Mouse (Mus musculus) stomach, postnatal 0 days (tissue): ENCODE data around the gene 4930453N24Rik. TPM values are rescaled to one million over a fixed set of nuclear protein-coding genes. Genes with fewer than 3 reads are reported as not detected.

Source experiments
- ATAC-seq: fragments of 200-750 bp; cut with Nextera tagmentation; 2 replicates; pipeline ENCODE4 v1.8.0; 2017; ENCODE audit not compliant: low FRiP score, low TSS enrichment
- DNase-seq: peaks from one replicate; pipeline ENCODE4 v3.0.0-alpha.2; 2016; ENCODE audit warnings: low spot score
- H3K27ac ChIP-seq: fragments of 300-500 bp; sonication (generic); replicated peaks from 2 replicates; pipeline ENCODE4 v1.5.1; 2014; ENCODE audit warnings: mild to moderate bottlenecking, control low read depth
- H3K27me3 ChIP-seq: fragments of 300-500 bp; sonication (generic); 2 replicates; pipeline ENCODE4 v1.6.1; 2014; ENCODE audit warnings: low read length; ENCODE audit not compliant: control insufficient read depth, insufficient read depth
- H3K36me3 ChIP-seq: fragments of 300-500 bp; sonication (generic); 2 replicates; pipeline ENCODE4 v1.6.1; 2014; ENCODE audit warnings: low read length, mixed read lengths; ENCODE audit not compliant: control insufficient read depth, insufficient read depth
- H3K4me1 ChIP-seq: fragments of 300-500 bp; sonication (generic); replicated peaks from 2 replicates; pipeline ENCODE4 v1.6.1; 2014; ENCODE audit warnings: antibody characterized with exemption; ENCODE audit not compliant: control insufficient read depth, insufficient read depth
- H3K4me2 ChIP-seq: fragments of 300-500 bp; sonication (generic); replicated peaks from 2 replicates; pipeline ENCODE4 v1.6.1; 2014; ENCODE audit warnings: low read depth, mild to moderate bottlenecking, control low read depth, moderate library complexity
- H3K4me3 ChIP-seq: fragments of 300-500 bp; sonication (generic); 2 replicates; pipeline ENCODE4 v1.5.1; 2014; ENCODE audit warnings: low read depth, low read length, control low read depth
- H3K9ac ChIP-seq: fragments of 300-500 bp; sonication (generic); 2 replicates; pipeline ENCODE4 v1.6.1; 2014; ENCODE audit warnings: mild to moderate bottlenecking, low read length, control low read depth, mixed read lengths
- H3K9me3 ChIP-seq: fragments of 300-500 bp; sonication (generic); 2 replicates; pipeline ENCODE4 v1.6.1; 2016; ENCODE audit warnings: low read length; ENCODE audit not compliant: control insufficient read depth
- CTCF ChIP-seq: IDR thresholded peaks from 2 replicates; pipeline ENCODE4 v1.5.1; 2016; ENCODE audit warnings: antibody characterized with exemption, low read depth, mild to moderate bottlenecking, moderate library complexity
- EP300 ChIP-seq: optimal IDR thresholded peaks from 2 replicates; pipeline ENCODE3; 2016; ENCODE audit warnings: antibody characterized with exemption
- WGBS: fragments of 180-500 bp; shearing (Covaris S2); extraction: QIAGEN DNeasy Blood & Tissue Kit; methylation state at CpG from one replicate; pipeline ENCODE4 v1.1.7; 2014; 5-methylcytosine and 5-hydroxymethylcytosine counted together
- polyA plus RNA-seq: library from polyadenylated mRNA; unstranded; fragments of >200 nt; fragmentation: Nextera tagmentation; extraction: Ambion mirVana; gene quantifications from 2 replicates; pipeline ENCODE4 v1.2.1, GENCODE M21; 2015

4930453N24Rik gene
- polyA plus RNA-seq, 1 experiment from 2014 or later, result 16.6 TPM

DNA sequence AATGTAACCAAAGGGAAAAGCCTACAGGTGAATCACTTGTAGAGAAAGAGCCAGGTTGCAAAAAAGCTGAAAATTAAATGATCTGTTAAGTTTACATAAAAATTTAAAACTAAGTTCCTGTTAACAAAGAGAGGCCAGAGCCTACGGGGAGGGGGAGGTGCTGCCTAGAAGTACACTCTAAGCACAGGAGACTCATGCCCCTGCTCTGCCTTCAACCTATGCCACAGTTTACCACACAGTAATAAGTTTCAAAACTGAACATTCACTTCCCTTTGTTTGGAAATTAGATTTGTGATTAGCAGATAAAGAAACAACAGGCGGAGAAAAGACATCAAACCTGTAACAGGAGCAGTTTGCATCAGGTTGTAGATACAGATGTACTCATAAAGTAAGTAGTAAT lies 23.8 kb upstream of the 4930453N24Rik start:
- Histone ChIP-seq H3K4me2 (no peak overlapping the region), H3K9ac (no peak overlapping the region), H3K4me3 (no peak overlapping the region), H3K36me3 (no peaks in the 10 kb centered on the region; the same call in 1 of the 2 replicates), H3K9me3 (no peaks in the 10 kb centered on the region), H3K4me1 (no peaks in the 10 kb centered on the region), H3K27ac (no peak overlapping the region), H3K27me3 (no peaks in the 10 kb centered on the region)
- DNase-seq, result no peak
- TF ChIP-seq CTCF (no peak), EP300 (no peak)
- 58% methylated on average over 2 of the region's 2 CpGs for WGBS
- ATAC-seq, result no peak

GRCm38 (mm10) chr16:64789706-64790105 lies 18.7 kb upstream of the 4930453N24Rik start:
- DNase-seq, result no peak
- no peak for ATAC-seq
- no peak overlapping the region for H3K9ac ChIP-seq
- H3K4me2 ChIP-seq, result no peak overlapping the region
- H3K4me3 ChIP-seq, result no peak overlapping the region
- no peaks in the 10 kb centered on the region for H3K9me3 ChIP-seq
- no peaks in the 10 kb centered on the region for H3K4me1 ChIP-seq
- H3K27me3 ChIP-seq, result no peaks in the 10 kb centered on the region
- H3K27ac ChIP-seq, result no peak overlapping the region
- no peaks in the 10 kb centered on the region; the same call in 1 of the 2 replicates for H3K36me3 ChIP-seq
- TF ChIP-seq CTCF, result no peak
- TF ChIP-seq EP300, result no peak
- WGBS, result 86% methylated on average over 3 of the region's 3 CpGs

- no peak overlapping the region for H3K9ac ChIP-seq
- H3K36me3 ChIP-seq, result no peaks in the 10 kb centered on the region
- no peak overlapping the region for H3K4me2 ChIP-seq
- H3K4me3 ChIP-seq, result no peak overlapping the region
- H3K27ac ChIP-seq, result no peak overlapping the region
- WGBS, result 63% methylated on average over 1 of the region's 1 CpGs
- no peaks in the 10 kb centered on the region for H3K27me3 ChIP-seq
- DNase-seq (no peak), ATAC-seq (no peak)
- no peaks in the 10 kb centered on the region for H3K4me1 ChIP-seq
- TF ChIP-seq EP300 (no peak), CTCF (no peak)
- no peaks in the 10 kb centered on the region for H3K9me3 ChIP-seq
Observed at GRCm38 (mm10) chr16:64775516-64775915, 4.6 kb upstream of the 4930453N24Rik start.

DNA sequence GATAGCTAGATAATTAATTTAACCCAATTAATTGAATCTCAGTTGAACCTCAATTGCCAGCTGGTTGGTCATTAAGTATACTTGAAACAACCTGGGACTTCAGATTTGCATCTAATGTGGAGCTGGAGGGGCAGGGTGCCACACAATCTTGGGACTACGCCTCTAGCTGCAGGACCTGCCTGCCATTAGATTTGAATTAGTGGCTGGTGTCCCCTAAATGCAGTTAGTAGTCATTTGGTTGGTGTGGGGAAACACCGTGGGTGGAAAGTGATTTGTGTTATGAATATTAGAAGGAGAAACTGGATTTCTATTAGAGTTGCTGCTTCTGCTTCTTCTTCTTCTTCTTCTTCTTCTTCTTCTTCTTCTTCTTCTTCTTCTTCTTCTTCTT lies 464 bp upstream of the 4930453N24Rik start:
- ATAC-seq, result no peak
- peak overlapping the region; percentile 56 for H3K4me2 ChIP-seq
- WGBS, result 92% methylated on average over 2 of the region's 2 CpGs
- no peaks in the 10 kb centered on the region for H3K27me3 ChIP-seq
- H3K36me3 ChIP-seq, result no peaks in the 10 kb centered on the region
- H3K4me1 ChIP-seq, result no peaks in the 10 kb centered on the region
- H3K9me3 ChIP-seq, result no peaks in the 10 kb centered on the region
- 0 out of 2 replicates have a peak overlapping the region, but pooled peaks have one; percentile 88 for H3K27ac ChIP-seq
- peak overlapping the region; percentile 90 for H3K4me3 ChIP-seq
- no peak for TF ChIP-seq CTCF
- TF ChIP-seq EP300, result no peak
- no peak for DNase-seq
- peak overlapping the region; percentile 92; the same call in 1 of the 2 replicates for H3K9ac ChIP-seq

DNA sequence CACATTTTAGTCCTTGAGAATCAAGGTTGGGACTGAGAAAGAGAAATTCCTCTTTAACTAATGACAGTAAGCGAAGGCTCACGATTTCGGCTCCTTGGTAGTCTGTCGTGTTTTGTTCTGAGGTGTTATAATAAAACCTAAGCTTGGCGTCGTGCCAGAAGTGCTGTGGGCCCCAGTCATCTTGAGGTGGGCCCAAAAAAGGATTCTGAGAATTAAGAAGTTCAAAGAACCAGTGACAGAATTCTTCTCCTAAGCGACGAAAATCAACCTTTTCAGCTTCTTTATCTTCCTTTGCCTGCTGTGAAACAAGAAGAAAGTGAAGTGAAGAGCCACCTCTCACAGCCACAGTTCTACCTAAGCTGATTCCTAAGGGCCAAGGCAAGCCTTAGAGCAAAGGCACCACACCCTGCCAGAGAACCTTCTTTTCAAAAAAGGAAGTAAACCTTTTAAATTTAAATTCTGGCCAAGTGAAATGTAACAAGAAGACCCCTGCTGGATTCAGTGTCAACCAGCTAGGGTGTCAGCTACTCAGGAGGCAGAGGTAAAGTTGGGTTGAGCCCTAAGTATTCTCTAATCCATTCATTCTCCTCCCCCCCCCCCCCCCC lies 4.2 kb downstream of the 4930453N24Rik start:
- 78% methylated on average over 8 of the region's 8 CpGs for WGBS
- no peaks in the 10 kb centered on the region for H3K9me3 ChIP-seq
- no peak for DNase-seq
- no peak overlapping the region for H3K9ac ChIP-seq
- no peak for ATAC-seq
- no peak overlapping the region for H3K27ac ChIP-seq
- no peaks in the 10 kb centered on the region for H3K4me1 ChIP-seq
- H3K4me3 ChIP-seq, result no peak overlapping the region
- H3K4me2 ChIP-seq, result no peak overlapping the region
- no peak for TF ChIP-seq CTCF
- TF ChIP-seq EP300, result no peak
- peaks cover 8% of the 10 kb centered on the region; the same call in 1 of the 2 replicates for H3K36me3 ChIP-seq
- no peaks in the 10 kb centered on the region for H3K27me3 ChIP-seq

GRCm38 (mm10) chr16:64759245-64759626 lies 11.7 kb downstream of the 4930453N24Rik start:
- no peaks in the 10 kb centered on the region for H3K27me3 ChIP-seq
- no peak for TF ChIP-seq CTCF
- TF ChIP-seq EP300, result no peak
- 46% methylated on average over 1 of the region's 1 CpGs for WGBS
- H3K9me3 ChIP-seq, result no peaks in the 10 kb centered on the region
- no peak overlapping the region for H3K4me2 ChIP-seq
- H3K27ac ChIP-seq, result peak overlapping the region; percentile 61; the same call in 1 of the 2 replicates
- ATAC-seq (no peak; the same call in 1 of the 2 replicates), DNase-seq (no peak)
- H3K4me1 ChIP-seq, result no peaks in the 10 kb centered on the region
- H3K36me3 ChIP-seq, result peaks cover 5% of the 10 kb centered on the region; the same call in 1 of the 2 replicates
- H3K4me3 ChIP-seq, result no peak overlapping the region
- no peak overlapping the region for H3K9ac ChIP-seq
